Comparison of ENCODE assay signal across 19 mouse cellular contexts in genomic region chr17:46694517-46695063, GRCm38 (mm10). TPM values are rescaled to one million over a fixed set of nuclear protein-coding genes. Genes with fewer than 3 reads are reported as not detected.
A peak's percentile ranks its signal among the peaks of the same experiment; 100 is the strongest.
DNase-seq lines count a peak whose midpoint lies in the region; ATAC-seq and TF ChIP-seq lines count a peak whose summit lies in the region.
"Had no signal": no experiment of that assay in that cellular context is flagged by ENCODE, and none has a peak within 500 bp of the region (broad histone marks: within the 10 kb centered on the region; RNA-seq: fewer than 3 reads in every experiment).

No protein-coding gene starts in this region.

- H3K36me3 ChIP-seq in midbrain, embryonic 11.5 days (ENCODE audit: control insufficient read depth, insufficient read depth, low read length) = peaks cover 3% of the 10 kb centered on the region; the same call in 1 of the 2 replicates
- H3K36me3 ChIP-seq in midbrain, embryonic 14.5 days (ENCODE audit: control insufficient read depth, insufficient read depth, low read length) = peaks cover 15% of the 10 kb centered on the region

- ATAC-seq in midbrain, embryonic 11.5 days (ENCODE audit: low FRiP score) = no peak
- ATAC-seq in midbrain, embryonic 14.5 days (ENCODE audit: low FRiP score, low TSS enrichment) = no peak
- ATAC-seq: forebrain, embryonic 13.5 days; forebrain, postnatal 0 days had no signal

- no peak for TF ChIP-seq POLR2A in brain, embryonic 14.5 days (IDR thresholded peaks at IDR 0.05; ENCODE audit: borderline replicate concordance, extremely low read depth, insufficient read depth, insufficient read length, poor library complexity, severe bottlenecking)

- H3K4me2 ChIP-seq in midbrain, embryonic 11.5 days = no peak overlapping the region
- H3K4me2 ChIP-seq in midbrain, embryonic 14.5 days (ENCODE audit: low read length) = no peak overlapping the region
- H3K4me2 ChIP-seq: embryonic facial prominence, embryonic 12.5 days; forebrain, embryonic 13.5 days had no signal

- TF ChIP-seq CTCF in brain, embryonic 14.5 days (IDR thresholded peaks at IDR 0.05; ENCODE audit: borderline replicate concordance, extremely low read depth, insufficient read depth, insufficient read length) = no peak

- H3K4me3 ChIP-seq in midbrain, embryonic 11.5 days (ENCODE audit: low read depth, low read length) = no peak overlapping the region
- no peak overlapping the region for H3K4me3 ChIP-seq in midbrain, embryonic 14.5 days (replicated peaks; ENCODE audit: low read depth, low read length)
- H3K4me3 ChIP-seq: embryonic facial prominence, embryonic 10.5 days; embryonic facial prominence, embryonic 12.5 days; forebrain, embryonic 13.5 days had no signal

- H3K27ac ChIP-seq in midbrain, embryonic 11.5 days (ENCODE audit: low read depth, low read length) = no peak overlapping the region
- H3K27ac ChIP-seq in midbrain, embryonic 14.5 days (replicated peaks; ENCODE audit: low read depth, low read length) = no peak overlapping the region
- H3K27ac ChIP-seq: embryonic facial prominence, embryonic 10.5 days; embryonic facial prominence, embryonic 12.5 days; forebrain, embryonic 13.5 days had no signal

- no peaks in the 10 kb centered on the region for H3K27me3 ChIP-seq in midbrain, embryonic 11.5 days (ENCODE audit: control insufficient read depth, insufficient read depth, low read length)
- H3K27me3 ChIP-seq in midbrain, embryonic 14.5 days (ENCODE audit: control insufficient read depth, insufficient read depth, low read length) = no peaks in the 10 kb centered on the region
- H3K27me3 ChIP-seq: embryonic facial prominence, embryonic 12.5 days; forebrain, embryonic 13.5 days had no signal

- no peaks in the 10 kb centered on the region for H3K4me1 ChIP-seq in midbrain, embryonic 11.5 days (ENCODE audit: control insufficient read depth, insufficient read depth, low read length)
- H3K4me1 ChIP-seq in midbrain, embryonic 14.5 days (ENCODE audit: control insufficient read depth, insufficient read depth, low read length) = no peaks in the 10 kb centered on the region
- H3K4me1 ChIP-seq: embryonic facial prominence, embryonic 10.5 days; embryonic facial prominence, embryonic 12.5 days; forebrain, embryonic 13.5 days had no signal

- peak; percentile 21 for DNase-seq in midbrain, embryonic 11.5 days (ENCODE audit: low spot score, missing footprints)
- DNase-seq in midbrain, embryonic 14.5 days = no peak
- DNase-seq in R1 (ENCODE audit: low read depth, low spot score) (peak; percentile 63), ZHBTc4 (ENCODE audit: low read depth, low spot score) (peak; percentile 54)
- DNase-seq in brain, embryonic 14.5 days (ENCODE audit: low read depth) = peak; percentile 31
- no peak for DNase-seq in spleen, postnatal 4 days (ENCODE audit: low spot score in 2 of 2)
- DNase-seq in left cerebral cortex, postnatal 14 days (ENCODE audit: low spot score in 2 of 2) = no peak
- DNase-seq: adrenal gland, adult 2 months; adrenal gland, postnatal 10 days; adrenal gland, postnatal 25 days; cerebellum, adult 11-12 months; cerebellum, adult 2 months; cerebellum, adult 9-10 months; cerebellum, postnatal 10 days; cerebellum, postnatal 25 days; forebrain, postnatal 0 days had no signal

- intact Hi-C loops in left cerebral cortex, postnatal 14 days (cut with DNase I) = no loop called here

- no peaks in the 10 kb centered on the region for H3K9me3 ChIP-seq in midbrain, embryonic 11.5 days (ENCODE audit: control insufficient read depth, low read length)
- no peaks in the 10 kb centered on the region for H3K9me3 ChIP-seq in midbrain, embryonic 14.5 days (ENCODE audit: control insufficient read depth, low read length)
- H3K9me3 ChIP-seq: embryonic facial prominence, embryonic 10.5 days; embryonic facial prominence, embryonic 12.5 days; forebrain, embryonic 13.5 days had no signal

- 62% methylated on average over 1 of the region's 1 CpGs for WGBS in midbrain, embryonic 11.5 days
- 54% methylated on average over 1 of the region's 1 CpGs for WGBS in midbrain, embryonic 14.5 days

- no peak overlapping the region for H3K9ac ChIP-seq in midbrain, embryonic 11.5 days (ENCODE audit: low read length)
- H3K9ac ChIP-seq in midbrain, embryonic 14.5 days (replicated peaks; ENCODE audit: low read length) = no peak overlapping the region
- H3K9ac ChIP-seq: embryonic facial prominence, embryonic 12.5 days; forebrain, embryonic 13.5 days; forebrain, postnatal 0 days had no signal

RNA-seq across cellular contexts. Expression of gene Ppp2r5d, which starts 10.3 kb away (rescaled TPM):
- polyA plus RNA-seq in midbrain, embryonic 11.5 days (2014; fragmentation: Nextera tagmentation; extraction: Ambion mirVana) = 106 and 110 TPM in 2 replicates
- polyA plus RNA-seq in midbrain, embryonic 14.5 days (2014; fragmentation: Nextera tagmentation; extraction: Ambion mirVana) = 68.3 and 81.4 TPM in 2 replicates
- polyA plus RNA-seq in brain, embryonic 14.5 days (2012; rRNA removed) = 112 and 114 TPM in 2 replicates
- total RNA-seq in left cerebral cortex, postnatal 14 days (2021) = 10 to 100 TPM; 85.4 to 90.8 TPM

RNA-seq across cellular contexts. Expression of gene Klhdc3, which starts 13.9 kb away (rescaled TPM):
- 103 and 109 TPM in 2 replicates for polyA plus RNA-seq in midbrain, embryonic 11.5 days (2014; fragmentation: Nextera tagmentation; extraction: Ambion mirVana)
- 141 and 150 TPM in 2 replicates for polyA plus RNA-seq in midbrain, embryonic 14.5 days (2014; fragmentation: Nextera tagmentation; extraction: Ambion mirVana)
- polyA plus RNA-seq in brain, embryonic 14.5 days (2012; rRNA removed) = 169 and 175 TPM in 2 replicates
- total RNA-seq in left cerebral cortex, postnatal 14 days (2021) = 100 to 1,000 TPM; 200 to 204 TPM

RNA-seq across cellular contexts. Expression of gene Mea1, which starts 16.0 kb away (rescaled TPM):
- polyA plus RNA-seq in midbrain, embryonic 11.5 days (2014; fragmentation: Nextera tagmentation; extraction: Ambion mirVana) = 185 and 192 TPM in 2 replicates
- 240 and 297 TPM in 2 replicates for polyA plus RNA-seq in midbrain, embryonic 14.5 days (2014; fragmentation: Nextera tagmentation; extraction: Ambion mirVana)
- 141 and 144 TPM in 2 replicates for polyA plus RNA-seq in brain, embryonic 14.5 days (2012; rRNA removed)
- total RNA-seq in left cerebral cortex, postnatal 14 days (2021) = 100 to 1,000 TPM; 105 to 120 TPM

RNA-seq across cellular contexts. Expression of gene Pex6, which starts 16.7 kb away (rescaled TPM):
- 12.8 and 16.5 TPM in 2 replicates for polyA plus RNA-seq in midbrain, embryonic 11.5 days (2014; fragmentation: Nextera tagmentation; extraction: Ambion mirVana)
- 20.2 and 24.5 TPM in 2 replicates for polyA plus RNA-seq in midbrain, embryonic 14.5 days (2014; fragmentation: Nextera tagmentation; extraction: Ambion mirVana)
- polyA plus RNA-seq in brain, embryonic 14.5 days (2012; rRNA removed) = 46.7 and 58.5 TPM in 2 replicates
- total RNA-seq in left cerebral cortex, postnatal 14 days (2021) = 10 to 100 TPM; 37.6 to 38.1 TPM

RNA-seq across cellular contexts. Expression of gene Rrp36, which starts 20.4 kb away (rescaled TPM):
- polyA plus RNA-seq in midbrain, embryonic 11.5 days (2014; fragmentation: Nextera tagmentation; extraction: Ambion mirVana) = 53.4 and 60.0 TPM in 2 replicates
- 35.3 and 40.5 TPM in 2 replicates for polyA plus RNA-seq in midbrain, embryonic 14.5 days (2014; fragmentation: Nextera tagmentation; extraction: Ambion mirVana)
- polyA plus RNA-seq in brain, embryonic 14.5 days (2012; rRNA removed) = 36.7 and 37.2 TPM in 2 replicates
- total RNA-seq in left cerebral cortex, postnatal 14 days (2021) = 10 to 100 TPM; 14.1 to 15.7 TPM

Comparison
In these comparisons a context has a peak if more than half of its experiments do, and no peak if none do; other contexts are left out.
1. DNase-seq: peak in midbrain, embryonic 11.5 days (single experiment), R1 (single experiment), ZHBTc4 (single experiment) and brain, embryonic 14.5 days (single experiment); none in midbrain, embryonic 14.5 days (single experiment), spleen, postnatal 4 days (0 of 2) and left cerebral cortex, postnatal 14 days (0 of 2).